Mouse (Mus musculus) limb, embryonic 15.5 days (tissue): Measurements from ENCODE around the gene Zfp593. TPM values are rescaled to one million over a fixed set of nuclear protein-coding genes. Genes with fewer than 3 reads are reported as not detected.
A peak's percentile ranks its signal among the peaks of the same experiment; 100 is the strongest.

ENCODE experiments used
- ATAC-seq: fragments of 200-750 bp; cut with Nextera tagmentation; 2 replicates; pipeline ENCODE4 v1.8.0; 2017; ENCODE audit warnings: low read depth, moderate TSS enrichment; ENCODE audit not compliant: insufficient number of reproducible peaks, low FRiP score, low TSS enrichment
- H3K27ac ChIP-seq: fragments of 300-500 bp; sonication (generic); 2 replicates; pipeline ENCODE4 v1.5.1; 2015; ENCODE audit warnings: moderate library complexity, mild to moderate bottlenecking, inconsistent platforms
- H3K27me3 ChIP-seq: fragments of 300-500 bp; sonication (generic); 2 replicates; pipeline ENCODE4 v1.6.1; 2015; ENCODE audit warnings: inconsistent platforms
- H3K36me3 ChIP-seq: fragments of 300-500 bp; sonication (generic); 2 replicates; pipeline ENCODE4 v1.6.1; 2015; ENCODE audit warnings: inconsistent platforms
- H3K4me1 ChIP-seq: fragments of 300-500 bp; sonication (generic); 2 replicates; pipeline ENCODE4 v1.6.1; 2015; ENCODE audit warnings: inconsistent platforms
- H3K4me2 ChIP-seq: fragments of 300-500 bp; sonication (generic); 2 replicates; pipeline ENCODE4 v1.6.1; 2015; ENCODE audit warnings: mild to moderate bottlenecking, inconsistent platforms
- H3K4me3 ChIP-seq: fragments of 300-500 bp; sonication (generic); 2 replicates; pipeline ENCODE4 v1.5.1; 2015; ENCODE audit warnings: mild to moderate bottlenecking, inconsistent platforms
- H3K9ac ChIP-seq: fragments of 300-500 bp; sonication (generic); 2 replicates; pipeline ENCODE4 v1.6.1; 2015; ENCODE audit warnings: inconsistent platforms
- H3K9me3 ChIP-seq: fragments of 300-500 bp; sonication (generic); 2 replicates; pipeline ENCODE4 v1.6.1; 2016; ENCODE audit warnings: inconsistent platforms
- WGBS: fragments of 180-500 bp; shearing (Covaris S2); methylation state at CpG from one replicate; pipeline ENCODE4 v1.1.7; 2015; 5-methylcytosine and 5-hydroxymethylcytosine counted together
- polyA plus RNA-seq: library from polyadenylated mRNA; unstranded; fragments of >200 nt; fragmentation: Nextera tagmentation; extraction: Ambion mirVana; gene quantifications from 2 replicates; pipeline ENCODE4 v1.2.1, GENCODE M21; 2015

The Zfp593 gene
- polyA plus RNA-seq, 1 experiment from 2014 or later = 15.8 TPM

DNA sequence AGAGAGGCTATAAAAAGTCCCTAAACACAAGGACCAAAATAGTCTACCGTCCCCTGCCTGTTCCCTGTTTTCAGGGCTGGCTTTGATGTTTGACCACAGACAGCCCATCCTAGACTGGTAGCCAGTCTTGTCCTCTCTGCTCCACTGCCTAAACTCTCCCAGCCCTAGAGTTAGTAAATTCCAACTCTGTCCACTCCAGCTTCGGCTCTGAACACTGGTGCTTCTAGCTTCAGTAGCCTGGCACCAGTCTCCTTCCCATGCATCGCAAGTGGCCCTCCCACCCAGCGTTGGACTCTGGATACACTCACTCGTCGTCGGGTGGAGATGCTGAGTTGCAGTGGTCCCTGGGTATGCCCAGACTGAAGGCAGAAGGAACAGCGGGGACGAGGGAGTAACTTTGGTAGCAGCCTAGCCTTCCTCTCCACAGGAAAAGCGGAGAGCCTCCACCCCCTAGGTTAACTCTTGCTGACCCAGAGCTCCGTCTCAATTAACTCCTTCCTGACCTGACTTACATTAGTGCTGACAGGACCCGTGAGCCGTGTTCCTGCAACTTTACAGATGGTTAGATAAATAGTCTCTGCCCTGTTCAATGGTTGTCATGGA, 8.4 kb upstream of the Zfp593 start, which contains the start of gene Grrp1:
Gene Grrp1, minus strand, starts transcription at position 385 of the 603 bp plus-strand sequence.
- Histone ChIP-seq H3K4me1 (peaks cover 65% of the 10 kb centered on the region), H3K4me2 (peak within 1 kb of the TSS; percentile 19), H3K27me3 (peaks cover 75% of the 10 kb centered on the region), H3K27ac (no peak within 1 kb of the TSS), H3K4me3 (peak within 1 kb of the TSS; percentile 52), H3K9ac (no peak within 1 kb of the TSS), H3K9me3 (no peaks in the 10 kb centered on the region), H3K36me3 (no peaks in the 10 kb centered on the region)
- no peak for ATAC-seq
- 3% methylated on average over 13 of the region's 13 CpGs for WGBS

DNA sequence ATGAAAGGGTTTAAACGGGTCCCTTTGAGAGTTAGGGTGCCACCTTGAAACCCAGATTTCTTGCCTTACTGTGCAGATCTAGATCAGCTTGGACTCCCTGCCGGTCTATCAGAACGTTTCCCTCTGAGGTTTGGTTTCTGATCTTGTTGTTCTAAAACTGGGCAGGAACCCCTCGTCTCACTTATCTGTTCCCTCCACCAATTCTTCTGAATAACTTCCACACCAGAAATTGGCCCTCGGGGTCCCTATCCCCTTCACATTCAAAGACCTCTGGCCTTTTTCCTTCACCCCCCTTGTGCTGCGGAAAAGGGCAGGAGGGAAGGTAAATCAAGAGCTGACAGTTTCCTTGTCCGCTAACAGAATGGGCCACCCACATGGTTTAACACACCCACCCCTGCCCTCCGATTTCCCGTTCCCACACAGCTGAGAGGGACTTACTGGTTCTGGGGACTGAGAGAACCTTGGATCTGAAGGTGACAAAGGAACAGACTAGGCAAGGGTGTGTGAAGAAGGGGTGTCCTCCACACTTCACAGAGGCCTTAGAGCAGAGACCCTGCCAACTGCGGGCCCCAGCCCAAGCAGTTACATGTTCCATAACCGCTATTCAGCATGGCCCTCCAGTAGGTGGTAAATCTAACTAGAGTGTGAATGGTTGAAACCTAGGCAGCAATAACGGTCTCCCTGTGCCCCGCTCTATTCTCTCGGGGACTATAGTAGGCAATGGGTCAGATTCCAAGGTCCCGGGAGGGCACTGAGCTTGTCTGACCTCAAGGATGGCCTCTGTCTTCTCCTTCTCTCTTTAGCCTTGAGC, 7.7 kb upstream of the Zfp593 start:
- Histone ChIP-seq H3K27ac (no peak overlapping the region), H3K4me1 (peaks cover 65% of the 10 kb centered on the region), H3K27me3 (peaks cover 82% of the 10 kb centered on the region), H3K36me3 (no peaks in the 10 kb centered on the region), H3K9me3 (no peaks in the 10 kb centered on the region), H3K9ac (no peak overlapping the region), H3K4me3 (peak overlapping the region; percentile 52), H3K4me2 (peak overlapping the region; percentile 19)
- no peak for ATAC-seq
- WGBS = 23% methylated on average over 15 of the region's 15 CpGs

DNA sequence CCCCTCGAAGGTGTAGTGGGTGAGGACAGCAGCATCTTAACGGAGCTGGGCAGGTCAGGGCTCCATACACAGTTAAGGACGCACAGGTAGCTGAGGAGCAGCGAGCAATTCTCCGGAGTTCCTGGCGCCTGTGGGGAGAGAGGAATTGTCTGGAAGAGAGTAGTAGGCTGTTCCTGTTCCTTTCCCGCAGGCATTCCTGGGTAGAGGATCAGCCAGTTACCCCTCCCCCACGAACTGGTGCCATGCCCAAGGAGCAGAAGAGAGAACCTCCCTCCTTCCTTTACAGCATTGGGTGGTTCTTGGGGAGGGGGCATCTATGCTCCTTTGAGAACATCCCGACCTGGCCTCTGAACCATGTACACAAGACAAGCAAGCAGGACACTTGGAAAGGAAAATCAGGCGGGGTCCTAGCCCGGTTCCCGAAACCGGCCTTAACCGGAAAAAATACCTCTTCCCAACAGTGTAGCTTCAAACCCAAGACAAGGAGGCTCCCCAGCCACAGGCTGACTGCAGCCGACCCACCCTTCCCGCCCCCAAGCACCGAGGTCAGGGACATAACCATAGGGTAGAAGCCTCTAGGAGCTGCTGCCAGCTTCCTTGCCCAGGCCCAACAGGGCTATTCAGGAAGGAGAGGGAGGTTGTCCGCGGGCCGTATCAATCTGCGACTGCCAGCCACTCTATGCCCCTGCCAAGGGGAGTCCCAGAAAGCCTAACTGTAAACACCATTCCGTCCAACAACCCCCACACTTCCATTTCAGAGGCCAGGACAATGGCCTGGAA, 6.9 kb upstream of the Zfp593 start:
- Histone ChIP-seq H3K9ac (no peak overlapping the region), H3K27ac (no peak overlapping the region), H3K4me2 (peak overlapping the region; percentile 96), H3K9me3 (no peaks in the 10 kb centered on the region), H3K4me3 (peak overlapping the region; percentile 52), H3K4me1 (peaks cover 60% of the 10 kb centered on the region), H3K36me3 (no peaks in the 10 kb centered on the region), H3K27me3 (peaks cover 90% of the 10 kb centered on the region)
- WGBS = 12% methylated on average over 22 of the region's 22 CpGs
- ATAC-seq = no peak

DNA sequence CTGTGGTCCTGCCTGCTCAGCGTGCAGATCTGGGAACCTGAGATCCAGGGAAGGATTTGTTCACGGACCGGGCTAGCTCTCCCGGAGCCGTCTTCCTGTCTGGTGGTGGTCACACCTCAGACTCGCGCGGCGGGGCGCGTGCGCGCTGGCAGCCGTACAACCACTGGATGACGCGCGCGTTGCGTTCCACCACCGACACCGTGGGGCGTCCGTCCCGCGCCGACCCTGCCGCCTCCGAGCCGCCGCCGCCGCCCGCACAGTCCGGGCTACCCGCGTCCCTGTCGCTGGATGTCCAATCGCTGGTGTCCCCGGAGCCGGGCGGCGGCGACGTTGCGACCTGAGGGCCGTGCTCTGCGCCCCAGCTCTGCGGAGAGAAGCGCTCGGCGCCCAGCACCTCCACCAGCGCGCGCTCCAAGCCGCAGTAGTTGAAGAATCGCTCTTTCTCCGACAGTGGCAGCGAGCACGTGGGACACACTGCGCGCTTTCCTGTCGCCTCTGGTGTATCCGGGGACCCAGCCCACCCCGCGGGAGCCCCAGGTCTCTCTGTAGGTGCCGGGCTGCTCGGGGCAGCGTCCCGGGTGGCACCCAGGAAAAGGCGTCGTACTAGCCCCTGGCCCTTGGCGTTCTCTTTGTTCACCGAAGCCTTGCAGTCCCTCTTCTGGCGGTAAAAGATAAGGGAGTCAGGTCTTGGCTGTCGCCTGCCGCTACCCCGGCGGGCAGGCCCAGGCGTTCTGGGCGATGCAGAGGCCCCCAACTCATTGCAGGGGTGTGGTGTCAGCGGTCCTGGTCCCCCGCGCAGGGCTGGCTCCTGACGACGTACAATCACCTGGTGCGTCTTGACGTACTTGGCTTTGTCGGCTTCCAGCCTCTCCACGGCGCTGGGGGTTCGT, 6.1 kb upstream of the Zfp593 start:
- peaks cover 95% of the 10 kb centered on the region for H3K27me3 ChIP-seq
- no peaks in the 10 kb centered on the region for H3K9me3 ChIP-seq
- peak overlapping the region; percentile 37; the same call in 1 of the 2 replicates for H3K9ac ChIP-seq
- peak overlapping the region; percentile 96 for H3K4me2 ChIP-seq
- WGBS = under 1% methylated on average over 91 of the region's 91 CpGs
- H3K4me1 ChIP-seq = peaks cover 56% of the 10 kb centered on the region
- no peak overlapping the region for H3K27ac ChIP-seq
- H3K4me3 ChIP-seq = peak overlapping the region; percentile 52
- ATAC-seq = peak; percentile 11; the same call in 1 of the 2 replicates
- no peaks in the 10 kb centered on the region for H3K36me3 ChIP-seq

DNA sequence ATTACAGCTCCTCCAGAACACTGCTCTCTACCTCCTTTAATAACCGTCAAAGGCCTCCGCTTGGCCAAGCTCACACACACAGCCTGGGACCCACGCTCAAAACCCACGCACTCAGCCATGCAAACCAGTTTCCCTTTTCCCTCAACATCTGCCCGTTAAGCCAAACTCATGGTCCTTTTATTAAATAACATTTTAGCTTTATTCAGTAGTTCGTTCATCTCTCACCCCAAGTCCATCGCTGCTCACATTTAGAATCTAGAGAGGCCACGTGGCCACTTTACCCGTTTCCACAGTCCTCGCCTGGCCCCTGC, 5.5 kb upstream of the Zfp593 start:
- Histone ChIP-seq H3K9me3 (no peaks in the 10 kb centered on the region), H3K9ac (0 out of 2 replicates have a peak overlapping the region, but pooled peaks have one; percentile 37), H3K4me1 (peaks cover 55% of the 10 kb centered on the region), H3K4me2 (peak overlapping the region; percentile 96), H3K27ac (no peak overlapping the region), H3K27me3 (peaks cover 95% of the 10 kb centered on the region), H3K4me3 (peak overlapping the region; percentile 52), H3K36me3 (no peaks in the 10 kb centered on the region)
- ATAC-seq = no peak
- 13% methylated on average over 10 of the region's 10 CpGs for WGBS

DNA sequence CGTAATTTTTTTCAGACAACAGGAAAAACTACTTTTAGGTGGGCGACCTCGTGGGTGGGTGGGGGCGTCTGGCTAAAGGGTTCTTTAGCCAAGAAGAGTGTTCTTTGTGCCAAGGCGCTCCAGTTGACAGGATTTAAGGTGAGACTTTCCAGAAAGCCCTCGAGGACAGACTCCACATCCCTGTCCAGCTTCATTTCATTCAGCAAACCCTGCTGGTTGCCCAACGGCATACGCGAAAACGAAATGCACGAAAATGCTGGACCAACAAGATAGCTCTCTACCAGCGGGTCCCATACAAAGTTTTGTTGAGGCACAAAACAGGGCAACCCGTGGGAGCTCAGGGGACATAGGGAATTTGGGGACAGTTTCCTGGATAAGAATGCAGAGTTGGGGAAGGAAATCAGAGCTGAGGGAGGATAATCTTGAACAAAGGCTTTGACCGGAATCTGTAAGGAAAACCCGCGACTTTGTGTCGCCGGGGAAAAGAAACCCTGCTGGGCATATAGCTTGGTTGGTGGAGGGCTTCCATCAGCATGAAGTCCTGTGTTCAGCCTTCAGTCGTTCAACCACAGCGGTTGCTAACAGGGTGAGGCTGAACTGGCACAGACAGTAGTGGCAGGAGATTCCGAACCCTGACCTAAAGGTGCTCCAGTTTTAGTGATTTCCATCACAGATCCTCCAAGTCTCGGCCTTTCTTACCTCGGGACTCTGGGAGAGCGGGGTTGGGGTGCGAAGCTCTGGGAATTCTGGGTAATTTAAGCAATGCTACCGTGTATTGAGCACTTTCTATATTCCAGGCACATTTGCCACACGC, 4.9 kb upstream of the Zfp593 start:
- WGBS = 8% methylated on average over 27 of the region's 27 CpGs
- Histone ChIP-seq H3K4me1 (peaks cover 56% of the 10 kb centered on the region), H3K9me3 (no peaks in the 10 kb centered on the region), H3K9ac (peak overlapping the region; percentile 15; the same call in 1 of the 2 replicates), H3K4me3 (peak overlapping the region; percentile 52), H3K36me3 (no peaks in the 10 kb centered on the region), H3K27me3 (peaks cover 91% of the 10 kb centered on the region), H3K27ac (no peak overlapping the region), H3K4me2 (peak overlapping the region; percentile 96)
- ATAC-seq = no peak

DNA sequence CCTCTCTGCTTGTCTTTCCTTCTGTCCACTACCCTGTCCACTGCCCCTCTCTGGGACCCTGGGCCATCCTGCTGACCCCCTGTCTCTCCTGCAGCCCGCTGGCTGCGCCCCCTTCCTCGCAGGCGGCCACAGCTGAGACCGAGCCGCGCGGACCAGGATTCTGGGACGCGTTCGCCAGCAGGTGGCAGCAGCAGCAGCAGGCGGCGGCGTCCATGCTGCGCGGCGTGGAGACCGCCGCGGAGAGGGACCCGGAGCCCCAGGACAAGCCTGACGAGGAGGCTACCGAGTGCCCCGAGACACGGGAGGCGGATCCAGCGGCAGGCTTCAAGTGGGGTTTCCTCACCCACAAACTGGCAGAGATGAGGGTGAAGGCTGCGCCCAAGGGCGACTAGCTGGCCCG, 4.3 kb upstream of the Zfp593 start:
- Histone ChIP-seq H3K36me3 (no peaks in the 10 kb centered on the region), H3K27me3 (peaks cover 85% of the 10 kb centered on the region), H3K4me1 (peaks cover 60% of the 10 kb centered on the region), H3K9me3 (no peaks in the 10 kb centered on the region), H3K4me2 (peak overlapping the region; percentile 96), H3K27ac (no peak overlapping the region), H3K9ac (peak overlapping the region; percentile 15; the same call in 1 of the 2 replicates), H3K4me3 (peak overlapping the region; percentile 52)
- ATAC-seq = no peak
- WGBS = 1% methylated on average over 30 of the region's 30 CpGs

DNA sequence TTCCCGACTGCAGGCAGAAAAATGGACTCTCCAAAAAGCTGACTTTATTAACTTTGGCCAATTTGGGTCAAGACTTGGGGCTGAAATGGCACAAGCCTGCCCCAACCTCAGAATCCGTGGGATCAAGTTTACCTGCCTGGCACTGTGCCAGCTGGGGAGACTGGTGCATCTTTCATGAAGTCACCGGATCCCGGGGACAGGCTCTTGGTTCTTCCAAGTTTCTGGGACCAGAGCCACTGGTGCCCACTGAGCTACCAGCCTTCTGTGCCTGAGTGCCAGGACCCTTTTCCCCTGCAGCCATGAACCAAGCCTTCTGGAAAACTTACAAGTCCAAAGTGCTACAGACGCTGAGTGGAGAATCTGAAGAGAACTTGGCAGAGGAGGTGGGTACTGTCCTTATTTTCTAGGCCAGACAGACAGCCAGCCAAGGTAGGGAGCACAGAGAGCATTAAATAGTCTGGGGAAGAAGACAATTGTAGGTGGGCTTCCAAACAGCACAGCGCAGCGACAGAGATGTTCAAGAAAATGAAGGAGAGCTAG, 1.4 kb upstream of the Zfp593 start, which contains the start of gene Gm30191:
Gene Gm30191, plus strand, starts transcription at position 217 of the 540 bp plus-strand sequence.
- Histone ChIP-seq H3K27ac (no peak within 1 kb of the TSS), H3K27me3 (peaks cover 56% of the 10 kb centered on the region), H3K4me1 (peaks cover 45% of the 10 kb centered on the region), H3K4me2 (peak within 1 kb of the TSS; percentile 89), H3K36me3 (no peaks in the 10 kb centered on the region), H3K4me3 (peak within 1 kb of the TSS; percentile 88), H3K9me3 (no peaks in the 10 kb centered on the region), H3K9ac (0 out of 2 replicates have a peak within 1 kb of the TSS, but pooled peaks have one; percentile 71)
- ATAC-seq = no peak
- 68% methylated on average over 7 of the region's 7 CpGs for WGBS

DNA sequence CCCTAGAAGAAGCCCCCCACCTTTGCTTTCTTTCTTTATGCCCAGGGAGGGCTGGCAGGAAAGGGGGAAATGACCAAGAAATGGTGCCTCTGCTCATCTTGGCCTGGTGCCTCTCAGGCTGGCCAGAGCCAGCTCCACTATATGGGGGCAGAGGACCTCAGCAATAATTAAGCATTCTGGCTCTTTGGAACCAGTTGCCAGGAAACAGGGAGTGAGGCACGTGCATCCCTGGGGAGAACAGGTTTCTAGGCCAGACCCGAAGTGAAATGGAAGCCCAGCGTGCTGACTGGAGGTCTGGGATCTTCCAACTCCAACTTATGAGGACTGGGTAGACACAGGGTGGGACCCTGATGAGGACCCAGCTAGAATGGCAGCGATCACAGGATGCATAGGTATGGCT, 864 bp upstream of the Zfp593 start:
- Histone ChIP-seq H3K36me3 (no peaks in the 10 kb centered on the region), H3K27me3 (peaks cover 51% of the 10 kb centered on the region), H3K27ac (no peak overlapping the region), H3K4me1 (peaks cover 40% of the 10 kb centered on the region), H3K4me3 (no peak overlapping the region), H3K9ac (no peak overlapping the region), H3K4me2 (no peak overlapping the region), H3K9me3 (no peaks in the 10 kb centered on the region)
- no peak for ATAC-seq
- 49% methylated on average over 4 of the region's 4 CpGs for WGBS

DNA sequence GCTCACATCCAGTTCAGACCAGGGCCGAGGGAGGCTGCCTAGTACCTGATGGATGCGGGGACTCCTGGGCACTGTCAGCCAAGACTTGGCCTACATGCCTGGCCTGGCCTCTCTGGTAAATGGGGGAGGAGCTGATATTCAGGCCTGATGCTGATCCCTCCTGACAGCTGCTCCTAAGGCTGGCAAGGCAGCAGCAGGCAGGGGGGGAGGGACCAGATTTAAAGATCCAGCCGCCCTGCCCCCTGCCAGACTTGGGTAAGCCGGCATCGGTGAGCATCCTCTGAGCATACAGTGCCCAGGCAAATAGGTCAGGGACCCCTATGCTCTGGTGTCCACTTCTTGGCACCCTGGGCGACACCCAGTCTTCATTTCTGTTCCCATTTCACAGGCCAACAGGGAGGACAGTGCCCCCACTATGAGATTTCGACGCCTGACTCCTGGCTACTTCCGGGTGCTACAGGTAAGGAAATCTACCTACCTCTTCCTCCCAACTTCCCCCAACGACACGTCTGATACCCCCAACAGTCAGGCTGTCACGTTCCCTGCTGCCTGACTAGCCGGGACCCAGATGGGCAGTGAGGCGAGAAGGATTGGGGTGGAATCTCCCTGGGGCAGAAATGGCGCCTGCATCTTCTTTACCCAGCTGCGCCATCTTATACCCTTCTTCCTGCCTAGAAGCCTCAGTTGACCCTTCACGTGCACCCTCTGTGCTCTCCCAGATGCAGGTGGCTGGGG, 1.7 kb downstream of the Zfp593 start, which contains the start of gene E130218I03Rik:
Gene E130218I03Rik, plus strand, starts transcription at position 147 of the 735 bp plus-strand sequence.
- 0 out of 2 replicates have a peak within 1 kb of the TSS, but pooled peaks have one; percentile 71 for H3K9ac ChIP-seq
- WGBS = 88% methylated on average over 17 of the region's 17 CpGs

More for the DNA sequence above, 1.7 kb downstream of the Zfp593 start, which contains the start of gene E130218I03Rik:
- Histone ChIP-seq H3K9me3 (no peaks in the 10 kb centered on the region), H3K4me2 (peak within 1 kb of the TSS; percentile 89), H3K36me3 (no peaks in the 10 kb centered on the region), H3K4me3 (peak within 1 kb of the TSS; percentile 88), H3K27me3 (peaks cover 27% of the 10 kb centered on the region), H3K4me1 (peaks cover 21% of the 10 kb centered on the region), H3K27ac (no peak within 1 kb of the TSS)
- ATAC-seq = no peak
